Mouse (Mus musculus): Measurements from ENCODE around the gene Anapc11.
"Not testable (repeated sequence)": the region's sequence is repeated elsewhere in the genome, so short reads cannot be mapped to it uniquely, and the experiment has no call there.

Anapc11 gene

GRCm38 (mm10) chr11:120575940-120576339, 22.3 kb upstream of the Anapc11 start:
- DNase-seq, result no peak

- DNase-seq, result no peak
These were observed 21.7 kb upstream of the Anapc11 start for GRCm38 (mm10) chr11:120576365-120576981.

- DNase-seq, result peak; percentile 27 to 56
These were observed 20.8 kb upstream of the Anapc11 start for GRCm38 (mm10) chr11:120577211-120578023.

- peak in 1 of 2 experiments; percentile 28 for DNase-seq
These were observed 20.1 kb upstream of the Anapc11 start for GRCm38 (mm10) chr11:120578024-120578693.

- no peak for DNase-seq
These were observed 19.5 kb upstream of the Anapc11 start for GRCm38 (mm10) chr11:120578694-120579243.

- DNase-seq, result peak; percentile 83 to 87
These were observed 18.7 kb upstream of the Anapc11 start for GRCm38 (mm10) chr11:120579316-120580107.

- peak in 1 of 2 experiments; percentile 52 for DNase-seq
These were observed 18.0 kb upstream of the Anapc11 start for GRCm38 (mm10) chr11:120580190-120580589.

- DNase-seq, result peak; percentile 62 to 66
These were observed 17.3 kb upstream of the Anapc11 start for GRCm38 (mm10) chr11:120580871-120581331.

- DNase-seq, result peak; percentile 93 to 94
These were observed 16.5 kb upstream of the Anapc11 start, which contains the start of gene Arhgdia for GRCm38 (mm10) chr11:120581490-120582267. TSS of gene Arhgdia (minus strand) at chr11:120581624.

- peak in 1 of 2 experiments; percentile 56 for DNase-seq
These were observed 15.8 kb upstream of the Anapc11 start for GRCm38 (mm10) chr11:120582268-120582981.

GRCm38 (mm10) chr11:120582982-120583293, 15.3 kb upstream of the Anapc11 start:
- DNase-seq, result not testable (repeated sequence)

GRCm38 (mm10) chr11:120583937-120584336, 14.3 kb upstream of the Anapc11 start:
- no peak for DNase-seq

GRCm38 (mm10) chr11:120588531-120588930, 9.7 kb upstream of the Anapc11 start:
- no peak for DNase-seq

- DNase-seq, result no peak
These were observed 683 bp upstream of the Anapc11 start for GRCm38 (mm10) chr11:120597240-120598235.

GRCm38 (mm10) chr11:120598990-120599549, 849 bp downstream of the Anapc11 start:
- peak in 1 of 2 experiments; percentile 25 for DNase-seq

- no peak for DNase-seq
These were observed 2.5 kb downstream of the Anapc11 start for GRCm38 (mm10) chr11:120600716-120601115.

- DNase-seq, result no peak
These were observed 5.3 kb downstream of the Anapc11 start for GRCm38 (mm10) chr11:120603545-120603944.

- DNase-seq, result no peak
These were observed 7.4 kb downstream of the Anapc11 start for GRCm38 (mm10) chr11:120605667-120606066.

GRCm38 (mm10) chr11:120606764-120607163, 8.5 kb downstream of the Anapc11 start:
- DNase-seq, result peak in 1 of 2 experiments; percentile 3
